Mouse (Mus musculus) spleen, adult 2 months (tissue): Measurements from ENCODE around the gene Ccdc88c.

Source experiments
- CTCF ChIP-seq: fragments of 200-500 bp; IDR thresholded peaks from 2 replicates; pipeline ENCODE4 v1.5.1; 2011; ENCODE audit warnings: mild to moderate bottlenecking, inconsistent platforms; ENCODE audit not compliant: insufficient read depth, insufficient read length, insufficient replicate concordance; ENCODE audit errors: extremely low read depth
- POLR2A ChIP-seq: fragments of 200-500 bp; IDR thresholded peaks from 2 replicates; pipeline ENCODE4 v1.6.1; 2011; ENCODE audit warnings: low read depth, low read length, inconsistent platforms

DNA sequence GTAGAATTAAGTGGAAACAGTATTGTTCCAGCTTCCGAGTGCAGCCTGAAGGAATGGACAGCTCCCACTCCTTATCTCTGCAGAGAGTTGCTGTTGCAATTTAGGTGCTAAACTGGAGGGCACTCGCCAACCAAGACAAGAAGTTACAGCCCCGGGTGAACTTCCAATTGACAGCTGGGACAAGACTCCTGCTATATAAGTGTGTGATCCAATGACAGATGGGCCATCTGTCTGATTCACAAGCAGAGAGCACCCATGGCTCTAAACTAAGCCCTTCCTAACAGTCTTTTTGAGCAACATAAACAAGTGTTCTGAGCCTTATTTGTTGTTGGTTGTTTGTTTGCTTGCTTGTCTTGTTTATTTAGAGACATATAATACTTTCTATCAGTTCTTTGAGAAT is 132.2 kb downstream of the Ccdc88c start:
- no peak for TF ChIP-seq CTCF
- no peak for TF ChIP-seq POLR2A
